Mouse (Mus musculus): ENCODE measurements around the gene Ypel4. TPM values are rescaled to one million over a fixed set of nuclear protein-coding genes. Genes with fewer than 3 reads are reported as not detected.

Gene Ypel4
- 10 to 100 TPM; 79.7 to 82.7 TPM for total RNA-seq (2021)

- peak; percentile 74 to 78 for DNase-seq
These were observed at the start of gene Ypel4 for GRCm38 (mm10) chr2:84733579-84734300. Ypel4 (plus strand) TSS chr2:84734058.

DNA sequence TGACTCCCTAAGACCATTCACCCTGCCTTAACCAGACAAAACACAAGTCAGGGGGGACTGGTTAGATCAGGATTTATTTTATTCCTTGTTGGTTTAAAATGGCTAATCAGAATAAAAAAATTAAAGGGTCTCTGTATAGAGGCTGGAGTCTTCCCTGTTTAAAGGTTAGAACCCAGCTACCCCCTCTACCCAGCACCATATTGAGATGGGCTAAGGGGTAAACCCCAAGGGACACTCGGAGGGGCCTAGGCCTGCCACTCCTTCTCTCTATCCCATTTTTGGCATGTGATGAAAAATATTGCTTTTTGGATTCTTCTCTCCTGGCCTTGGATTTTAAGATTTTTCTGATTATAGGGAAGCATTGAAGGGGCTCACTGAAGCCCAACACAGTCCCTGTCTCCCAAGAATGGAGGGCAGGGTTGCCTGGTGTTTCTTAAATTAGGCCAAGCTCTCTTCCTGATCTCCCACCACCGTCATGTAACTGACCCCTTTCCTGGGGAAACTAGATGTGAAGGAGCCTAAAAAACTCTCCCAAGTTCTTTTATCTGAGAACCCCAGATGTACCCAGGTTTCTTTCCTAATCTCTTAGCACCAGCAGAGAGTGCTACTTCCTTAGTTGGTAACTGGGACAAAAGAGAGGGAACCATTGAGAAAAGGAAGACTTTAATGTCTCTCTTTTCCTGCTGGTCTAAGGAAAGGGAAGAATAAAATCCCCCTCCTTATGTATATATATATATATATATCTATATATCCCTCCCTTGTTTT is 45.6 kb upstream of the Ypel4 start:
- DNase-seq, result no peak

GRCm38 (mm10) chr2:84690050-84690449 is 43.8 kb upstream of the Ypel4 start:
- no peak for DNase-seq

DNA sequence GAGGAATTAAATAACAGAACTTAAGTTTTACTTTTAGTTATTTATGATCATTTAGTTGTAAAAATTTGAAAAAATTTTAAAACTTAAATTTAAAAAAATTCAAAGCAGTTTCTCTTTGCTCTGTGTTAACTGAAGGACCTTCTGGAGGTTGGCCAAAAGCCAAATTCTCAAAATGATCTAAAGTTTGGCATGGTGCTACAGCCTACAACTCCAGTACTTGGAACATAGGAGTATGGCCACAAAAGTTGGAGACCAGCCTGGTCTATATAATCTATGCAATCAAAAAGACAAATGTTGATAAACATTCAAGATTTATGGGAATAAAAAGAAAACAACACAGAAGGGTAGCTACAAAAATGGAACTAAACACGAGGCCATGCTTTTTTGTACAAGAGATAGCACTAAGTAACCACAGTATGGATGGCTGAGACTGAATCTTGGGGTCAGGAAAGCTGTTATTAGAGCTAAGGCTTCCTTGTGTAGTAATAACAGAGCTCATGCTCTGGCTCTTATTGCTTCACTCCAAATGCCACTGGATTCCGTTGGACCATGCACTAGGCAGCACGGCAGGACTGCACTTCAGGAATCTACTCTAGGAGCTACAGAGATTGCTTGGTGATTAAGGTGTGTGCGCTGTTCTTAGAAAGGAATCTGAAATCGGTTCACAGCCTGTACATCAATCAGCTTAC is 38.7 kb upstream of the Ypel4 start:
- no peak for DNase-seq

GRCm38 (mm10) chr2:84703497-84703896 is 30.4 kb upstream of the Ypel4 start:
- DNase-seq, result no peak

- DNase-seq, result no peak
These were observed 29.5 kb upstream of the Ypel4 start for GRCm38 (mm10) chr2:84704329-84704728.

GRCm38 (mm10) chr2:84705295-84705694 is 28.6 kb upstream of the Ypel4 start:
- DNase-seq, result no peak

- DNase-seq, result no peak
These were observed 26.3 kb upstream of the Ypel4 start for GRCm38 (mm10) chr2:84707523-84707922.

DNA sequence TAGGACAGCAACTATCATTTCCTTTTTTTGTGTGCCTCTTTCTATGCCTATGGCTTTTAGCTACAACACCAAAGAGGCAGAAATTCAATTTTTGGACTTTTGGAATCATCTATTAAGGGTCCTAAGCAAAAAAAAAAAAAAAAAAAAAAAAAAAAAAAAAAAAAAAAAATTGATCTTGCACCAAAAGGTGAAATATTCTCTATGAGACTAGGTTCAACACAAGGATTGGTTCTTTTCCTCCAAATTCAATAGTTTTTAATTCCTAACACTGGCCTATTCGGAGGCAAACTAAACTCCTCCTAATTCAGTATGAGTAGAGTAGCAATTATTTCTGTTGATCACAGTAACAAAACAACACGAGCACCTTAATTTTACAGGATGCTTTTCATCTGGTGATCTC is 22.0 kb upstream of the Ypel4 start:
- no peak for DNase-seq

GRCm38 (mm10) chr2:84714422-84714810 is 19.4 kb upstream of the Ypel4 start:
- no peak for DNase-seq

DNA sequence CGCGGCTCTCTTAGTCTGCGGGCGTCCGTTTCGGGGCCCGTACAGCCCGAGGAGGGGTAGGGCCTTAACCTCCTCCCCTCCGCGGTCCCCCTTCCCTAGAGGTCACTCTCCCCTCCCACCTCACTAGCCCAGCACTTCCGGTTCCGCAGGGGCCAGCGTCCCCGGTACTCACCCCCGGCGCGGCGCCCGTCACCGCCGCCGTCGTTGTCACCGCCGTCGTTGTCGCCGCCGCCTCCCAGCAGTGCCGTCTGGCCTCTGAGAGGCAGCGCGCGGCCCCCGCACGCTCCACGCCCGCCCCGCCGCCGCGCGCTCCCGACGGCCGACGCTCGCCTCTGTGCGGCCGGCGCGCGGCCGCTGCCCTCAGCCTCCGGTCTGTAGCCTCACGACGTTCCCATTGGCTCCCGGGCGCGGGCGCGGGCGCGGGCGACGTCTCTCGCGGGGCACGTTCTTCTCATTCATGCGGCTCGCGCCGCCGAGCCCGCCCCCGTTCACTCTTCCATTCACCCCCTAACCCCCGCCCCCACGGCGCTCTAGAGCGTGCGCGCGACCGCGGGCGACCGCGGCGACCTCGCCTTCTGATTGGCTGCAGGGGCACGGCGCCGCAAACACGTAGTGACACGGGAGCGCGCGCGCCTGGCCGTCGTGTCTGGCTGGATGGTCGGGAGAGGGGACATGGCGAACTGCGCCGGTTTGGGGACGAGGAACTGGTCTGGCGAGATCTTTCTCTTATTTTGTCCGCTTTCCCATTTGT is 18.9 kb upstream of the Ypel4 start, which contains the start of gene Zdhhc5:
Zdhhc5 (minus strand) TSS at position 370 of the 751 bp plus-strand sequence.
- DNase-seq, result peak; percentile 97

DNA sequence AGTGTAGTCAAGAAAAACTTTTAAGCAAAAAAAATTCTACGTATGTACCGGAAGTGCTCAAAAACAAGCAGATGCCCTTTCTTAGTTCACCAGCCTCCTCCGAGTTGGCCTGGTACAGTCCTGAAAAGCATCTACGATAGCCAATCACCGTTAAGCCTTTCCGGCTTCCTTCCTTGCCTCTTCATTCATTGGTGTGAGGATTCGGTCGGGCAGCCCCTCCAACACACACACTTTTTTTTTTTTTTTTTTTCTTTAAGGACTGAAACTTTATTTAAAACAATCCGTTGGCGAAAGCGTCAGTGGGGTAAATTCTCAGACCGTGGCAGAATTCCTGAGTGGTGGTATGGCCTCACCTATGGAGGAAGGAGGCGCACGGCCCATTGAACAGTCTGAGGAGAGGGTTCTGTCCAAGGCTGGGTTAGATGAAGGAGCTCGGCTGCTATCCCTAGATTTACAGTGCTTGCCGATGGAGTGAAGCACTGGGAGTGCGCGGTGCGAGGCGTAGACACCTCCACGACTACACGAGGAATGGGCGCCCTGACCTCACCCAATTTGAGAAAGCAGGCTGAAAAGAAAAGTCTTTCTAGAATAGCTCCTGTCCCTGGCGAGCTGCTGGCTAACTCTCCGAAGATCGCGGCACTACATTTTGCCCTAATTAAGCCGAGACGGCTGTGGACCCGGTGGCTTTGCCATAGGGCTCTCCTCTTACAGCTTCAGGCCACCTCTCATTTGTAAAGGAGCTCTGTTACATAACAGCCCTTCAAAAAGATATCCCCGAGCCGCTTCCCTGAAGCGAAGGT is 18.1 kb upstream of the Ypel4 start:
- DNase-seq, result peak; percentile 69 to 73

- no peak for DNase-seq
These were observed 17.2 kb upstream of the Ypel4 start for GRCm38 (mm10) chr2:84716423-84717355.

DNA sequence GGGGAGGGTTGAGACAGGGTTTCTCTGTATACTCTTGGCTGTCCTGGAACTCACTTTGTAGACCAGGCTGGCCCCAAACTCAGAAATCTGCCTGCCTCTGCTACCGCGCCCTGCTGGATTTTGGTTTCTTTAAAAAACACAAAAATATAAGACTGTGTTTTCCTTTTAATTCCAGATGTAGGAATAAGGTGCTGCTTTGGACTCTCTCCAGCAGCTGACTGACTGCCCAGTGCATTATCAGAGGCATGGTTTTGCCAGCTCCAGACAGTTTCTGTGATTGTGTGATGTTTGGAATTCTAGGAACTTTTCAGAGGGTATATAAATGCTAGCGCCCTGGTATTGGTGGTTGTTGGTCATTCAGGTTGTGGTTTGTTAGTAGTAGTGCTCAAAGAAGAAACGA is 16.5 kb upstream of the Ypel4 start:
- DNase-seq, result no peak

DNA sequence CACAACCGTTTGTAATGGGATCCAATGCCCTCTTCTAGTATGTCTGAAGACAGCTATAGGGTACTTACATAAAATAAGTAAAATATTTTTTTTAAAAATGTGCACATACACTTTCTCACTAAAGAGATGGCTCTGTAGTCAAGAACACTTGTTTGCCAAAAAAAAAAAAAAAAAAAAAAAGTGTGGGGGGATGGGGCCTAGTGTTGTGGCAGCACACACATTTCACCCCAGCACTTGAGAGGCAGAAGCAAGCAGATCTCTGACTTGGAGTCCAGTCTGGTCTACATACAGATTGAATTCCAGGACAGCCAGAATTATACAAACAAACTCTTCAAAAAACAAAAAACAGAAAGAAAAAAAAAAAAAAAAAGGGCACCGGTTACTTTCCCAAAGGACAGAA is 13.1 kb upstream of the Ypel4 start:
- no peak for DNase-seq

GRCm38 (mm10) chr2:84721182-84721581 is 12.7 kb upstream of the Ypel4 start:
- no peak for DNase-seq

DNA sequence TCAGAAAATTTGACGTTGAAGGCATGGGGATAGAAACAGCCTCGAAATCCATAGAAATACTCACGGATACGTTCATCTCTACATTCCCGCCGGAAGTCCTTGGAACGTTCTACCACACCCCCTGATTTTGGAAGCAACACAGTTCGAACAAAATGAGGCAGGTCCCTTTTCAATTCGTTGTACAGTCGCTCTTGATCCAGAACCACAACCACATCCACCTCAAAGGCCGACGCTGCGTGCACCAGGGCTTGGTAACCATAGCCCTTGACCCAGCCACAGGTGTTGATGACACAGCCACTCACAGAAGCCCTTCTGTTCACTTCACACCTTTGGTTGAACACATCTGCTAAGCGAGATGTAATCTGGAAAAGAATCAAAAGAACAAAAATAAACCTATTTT is 10.0 kb upstream of the Ypel4 start:
- no peak for DNase-seq

GRCm38 (mm10) chr2:84725770-84726169 is 8.1 kb upstream of the Ypel4 start:
- DNase-seq, result no peak

DNA sequence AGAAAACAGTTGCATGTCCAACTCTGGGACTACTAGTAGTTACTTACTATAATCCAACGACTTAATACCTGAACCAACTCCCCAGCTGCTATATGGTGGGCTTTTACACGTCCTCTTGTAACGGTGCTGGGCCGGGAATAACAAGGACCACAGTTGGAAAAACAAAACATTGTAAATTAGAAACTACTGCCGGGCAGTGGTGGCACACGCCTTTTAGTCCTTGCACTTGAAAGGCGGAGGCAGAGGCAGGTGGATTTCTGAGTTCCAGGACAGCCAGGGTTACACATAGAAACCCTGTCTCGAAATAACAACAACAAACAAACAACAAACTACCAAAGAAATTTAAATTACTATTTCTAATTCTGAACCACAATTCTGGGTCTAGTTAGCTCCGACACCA is 7.1 kb upstream of the Ypel4 start:
- DNase-seq, result no peak

DNA sequence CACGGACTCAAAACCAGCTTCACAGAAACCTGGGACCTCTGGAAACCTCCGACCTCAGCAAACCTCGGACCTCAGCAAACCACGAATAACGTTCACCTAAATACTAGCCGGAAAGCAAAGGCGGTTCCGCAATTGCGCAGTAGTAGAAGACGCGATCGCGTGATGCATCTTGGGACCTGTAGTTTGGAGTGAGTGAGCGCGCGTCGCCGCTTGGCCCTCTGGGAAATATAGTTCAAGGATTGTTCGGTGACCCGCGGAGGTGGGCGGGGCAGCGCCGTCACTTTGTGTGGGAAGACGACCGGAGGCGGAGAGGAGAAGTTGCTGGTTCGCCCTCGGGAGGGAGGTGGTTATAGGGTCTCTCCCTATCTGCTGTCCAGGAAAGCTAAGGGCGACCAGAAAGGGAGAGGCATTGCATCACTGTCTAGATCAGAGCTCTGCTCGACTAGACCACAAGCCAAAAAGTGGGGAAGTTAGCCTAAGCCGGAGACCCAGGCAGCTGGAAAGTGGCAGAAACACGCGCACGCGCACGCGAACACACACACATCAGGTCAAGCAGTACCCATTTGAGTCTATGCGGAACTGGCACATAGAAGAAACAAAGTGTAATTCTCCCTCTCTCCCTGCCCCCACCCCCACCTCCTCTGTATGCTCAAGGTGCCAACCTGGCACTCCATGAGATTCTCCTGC is 6.5 kb upstream of the Ypel4 start, which contains the start of gene Clp1:
Clp1 (minus strand) TSS at position 179 of the 687 bp plus-strand sequence.
- DNase-seq, result peak; percentile 95
